19 mouse cellular contexts compared by ENCODE assay signal in the genomic region with DNA sequence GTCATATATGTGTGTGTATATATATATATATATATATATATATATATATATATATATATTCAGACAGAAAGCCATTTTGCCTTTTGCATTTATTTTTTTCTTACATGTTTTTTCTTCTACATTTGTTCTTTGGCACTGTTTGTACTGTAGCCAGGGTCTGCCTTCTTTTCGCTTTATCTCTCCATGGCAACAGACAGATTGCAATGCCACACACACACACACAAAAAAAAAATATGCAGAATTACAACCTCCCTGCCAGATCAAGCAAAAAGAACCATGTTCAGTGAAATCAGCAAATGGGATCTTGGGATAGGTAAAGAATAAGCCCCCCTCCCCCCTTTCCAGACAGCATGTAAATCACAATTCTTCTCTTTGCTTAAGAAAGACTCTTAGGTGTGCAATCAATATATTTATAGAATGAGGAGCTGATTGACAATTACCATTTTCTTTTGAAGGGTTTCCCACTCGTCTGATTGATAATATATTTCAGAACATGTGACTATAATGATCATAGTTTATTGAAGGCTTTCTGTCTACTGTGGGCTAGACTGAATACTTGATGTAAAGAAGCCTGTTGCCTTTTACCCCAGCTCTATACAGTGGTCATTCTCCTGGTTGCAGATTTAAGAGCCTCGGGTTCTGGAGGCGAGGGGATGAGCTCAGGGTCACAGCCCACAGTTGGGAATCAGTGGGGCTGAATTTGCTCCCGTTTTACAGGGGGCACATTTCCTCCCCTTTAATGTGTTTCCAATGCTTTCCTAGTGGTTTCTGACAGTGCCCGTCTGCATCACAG. TPM values are rescaled to one million over a fixed set of nuclear protein-coding genes. Genes with fewer than 3 reads are reported as not detected.
DNase-seq lines count a peak whose midpoint lies in the region; TF ChIP-seq lines count a peak whose summit lies in the region.
"Had no signal": no experiment of that assay in that cellular context is flagged by ENCODE, and none has a peak within 500 bp of the region (broad histone marks: within the 10 kb centered on the region; RNA-seq: fewer than 3 reads in every experiment).

No protein-coding gene starts in this region.

- H3K4me3 ChIP-seq in layer of hippocampus, adult 2 months = no peak overlapping the region
- H3K4me3 ChIP-seq: heart, embryonic 13.5 days; liver, embryonic 12.5 days had no signal

- peak; percentile 13 to 34 for DNase-seq in layer of hippocampus, adult 2 months (ENCODE audit: low spot score in 2 of 2)
- DNase-seq in layer of hippocampus, postnatal 10 days (ENCODE audit: low spot score in 2 of 2) = no peak
- DNase-seq in brain, adult 2 months (ENCODE audit: low read depth, low spot score) = peak; percentile 35
- DNase-seq in brain, embryonic 14.5 days (ENCODE audit: low read depth) = peak; percentile 52
- DNase-seq in layer of hippocampus, adult 9-11 months = peak; percentile 19
- DNase-seq in thymus, postnatal 10 days (ENCODE audit: low spot score in 2 of 2) = no peak
- DNase-seq: adrenal gland, postnatal 25 days; B cell, adult 2 months; cerebellum, adult 8-10 months; cerebellum, postnatal 25 days; heart, postnatal 10 days; kidney, adult 11 months; kidney, postnatal 14 days; left cerebral cortex, postnatal 4 days; liver, postnatal 0 days; lung, postnatal 4 days had no signal

- no peak for TF ChIP-seq POLR2A in brain, embryonic 14.5 days (IDR thresholded peaks at IDR 0.05; ENCODE audit: borderline replicate concordance, extremely low read depth, insufficient read depth, insufficient read length, poor library complexity, severe bottlenecking)

- TF ChIP-seq CTCF in layer of hippocampus, adult 2 months (conservative IDR thresholded peaks at IDR 0.05) = no peak
- no peak for TF ChIP-seq CTCF in brain, embryonic 14.5 days (IDR thresholded peaks at IDR 0.05; ENCODE audit: borderline replicate concordance, extremely low read depth, insufficient read depth, insufficient read length)

- peak overlapping the region; percentile 62 for H3K27ac ChIP-seq in layer of hippocampus, adult 2 months
- H3K27ac ChIP-seq: heart, embryonic 13.5 days; hindbrain, embryonic 14.5 days; liver, embryonic 12.5 days had no signal

RNA-seq across cellular contexts. Expression of gene Pcgf5, which starts 54.7 kb away (rescaled TPM):
- 10 to 100 TPM; 18.0 to 21.5 TPM for total RNA-seq in layer of hippocampus, adult 2 months (2021)
- total RNA-seq in layer of hippocampus, postnatal 10 days (2021) = 10 to 100 TPM in 1 of 2 experiments, 1 to 10 TPM in 1; 6.4 to 11.0 TPM
- polyA plus RNA-seq in brain, embryonic 14.5 days (2012; rRNA removed) = 5.4 and 6.0 TPM in 2 replicates

Comparison
In these comparisons a context has a peak if more than half of its experiments do, and no peak if none do; other contexts are left out.
1. DNase-seq: peak in layer of hippocampus, adult 2 months (2 of 2), brain, adult 2 months (single experiment), brain, embryonic 14.5 days (single experiment) and layer of hippocampus, adult 9-11 months (single experiment); none in layer of hippocampus, postnatal 10 days (0 of 2) and thymus, postnatal 10 days (0 of 2).